Mouse (Mus musculus) kidney, adult 2 months (tissue): ENCODE data around the gene Ucn2.

ENCODE experiments used
- CTCF ChIP-seq: fragments of 200-500 bp; conservative IDR thresholded peaks from 2 replicates; pipeline ENCODE4 v1.5.1; 2011; ENCODE audit warnings: low read depth, mild to moderate bottlenecking, control low read depth, low read length, moderate library complexity, mixed read lengths; ENCODE audit not compliant: insufficient read depth, insufficient read length
- POLR2A ChIP-seq: fragments of 200-500 bp; IDR thresholded peaks from one replicate; pipeline ENCODE4 v1.6.1; 2011; ENCODE audit warnings: low read depth, low read length, control low read depth

GRCm38 (mm10) chr9:109021428-109021827 is 35.6 kb downstream of the Ucn2 start:
- TF ChIP-seq POLR2A (no peak), CTCF (no peak)
